Mouse (Mus musculus) cerebral cortex, adult 2 months (tissue): Measurements from ENCODE around the gene Ooep.

Experiments used
- WGBS: fragments of 180-500 bp; shearing (Covaris S2); methylation state at CpG from one replicate; pipeline ENCODE4 v1.1.7; 2018; 5-methylcytosine and 5-hydroxymethylcytosine counted together

Gene Ooep

DNA sequence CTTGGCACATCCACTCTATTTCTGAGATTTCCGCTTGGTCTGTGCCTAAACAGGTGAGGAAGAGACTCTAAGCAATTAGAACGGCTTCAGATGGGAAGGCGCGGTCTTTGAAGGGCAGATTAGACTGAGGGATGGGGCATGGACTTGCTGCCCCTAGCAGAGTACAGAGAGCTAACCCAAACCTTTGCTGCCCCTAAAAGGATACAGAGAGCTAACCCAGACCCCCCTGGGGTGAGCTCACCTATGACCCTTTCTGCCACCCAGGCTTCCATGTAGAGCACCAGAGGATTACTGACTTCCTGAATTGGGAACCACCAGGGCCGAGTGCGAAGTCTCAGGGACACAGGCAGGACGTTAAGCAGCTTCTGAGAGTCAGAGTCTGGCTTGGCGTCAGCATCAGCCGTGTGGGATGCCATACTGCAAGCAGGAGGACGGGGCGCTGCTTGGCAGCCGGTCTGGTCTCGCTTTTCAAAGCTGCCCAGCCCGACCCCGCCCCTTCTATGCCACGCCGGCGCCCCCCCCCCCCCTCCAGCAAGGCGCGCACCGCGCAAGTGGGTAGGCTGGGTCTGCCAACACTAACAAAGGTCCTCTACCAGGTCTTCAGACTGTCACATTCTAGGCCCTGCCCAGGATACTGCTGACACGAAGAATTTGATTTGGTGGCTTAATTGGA is at the start of gene Ooep:
Gene Ooep (minus strand): TSS at position 613 of the 673 bp plus-strand sequence.
- 6% methylated on average over 23 of the region's 23 CpGs for WGBS

DNA sequence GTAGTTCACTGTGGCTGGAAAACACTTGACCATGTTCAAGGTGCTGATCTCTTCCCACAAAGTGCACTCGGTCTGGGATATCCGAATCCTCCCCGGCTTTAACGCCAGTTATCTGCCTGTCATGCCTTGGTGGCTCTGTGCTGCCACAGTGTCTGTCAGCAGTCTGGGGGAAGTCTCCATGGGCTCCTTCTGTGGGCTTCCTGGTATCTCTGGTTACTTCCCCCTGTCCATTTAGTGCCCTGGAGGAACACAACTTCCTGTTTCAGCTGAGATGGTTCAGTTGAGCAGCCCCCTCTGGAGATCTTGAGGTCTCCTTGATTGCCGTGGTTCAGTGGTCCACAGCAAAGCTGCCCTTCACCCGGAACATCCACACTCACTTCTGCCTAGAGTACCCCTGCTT is 49.7 kb upstream of the Ooep start:
- 92% methylated on average over 6 of the region's 6 CpGs for WGBS

DNA sequence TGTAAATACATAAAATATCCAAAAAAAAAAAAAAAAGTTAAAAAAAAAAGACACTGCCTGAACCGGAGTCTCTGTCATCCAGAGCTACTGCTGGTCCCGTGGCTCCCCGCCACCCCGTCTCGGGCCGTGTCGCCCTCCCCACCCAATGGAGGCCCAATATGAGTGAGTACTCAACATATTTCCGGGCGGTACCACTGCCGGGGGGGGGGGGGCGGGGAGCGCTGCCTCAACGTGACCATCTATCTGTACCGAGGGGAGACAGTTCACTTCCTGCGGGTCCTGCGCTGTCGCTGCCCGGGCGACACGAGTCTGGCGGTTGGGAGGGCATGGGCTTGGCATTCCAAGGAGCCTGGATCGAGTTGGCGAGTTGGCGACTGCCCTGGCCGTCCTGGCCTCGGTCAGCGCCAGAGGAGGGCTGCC is 48.8 kb upstream of the Ooep start:
- WGBS = 20% methylated on average over 27 of the region's 27 CpGs

DNA sequence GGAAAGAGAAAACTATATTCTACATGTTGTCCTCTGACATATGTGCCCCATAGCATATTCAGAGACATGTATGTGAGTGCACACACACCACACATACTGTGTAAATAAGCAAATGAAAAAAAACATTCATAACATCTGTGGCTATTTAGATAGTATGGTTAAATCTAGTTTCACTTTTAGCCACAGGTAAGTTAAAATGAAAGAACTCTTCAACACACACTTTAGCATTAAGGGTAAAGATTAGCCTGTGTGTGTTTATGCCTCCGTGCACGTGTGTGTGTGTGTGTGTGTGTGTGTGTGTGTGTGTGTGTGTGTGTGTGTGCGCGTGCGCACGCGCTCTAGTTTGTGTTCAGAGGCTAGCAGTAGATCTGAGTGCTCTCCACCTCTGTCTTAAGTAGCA is 23.1 kb upstream of the Ooep start:
- 92% methylated on average over 7 of the region's 7 CpGs for WGBS

DNA sequence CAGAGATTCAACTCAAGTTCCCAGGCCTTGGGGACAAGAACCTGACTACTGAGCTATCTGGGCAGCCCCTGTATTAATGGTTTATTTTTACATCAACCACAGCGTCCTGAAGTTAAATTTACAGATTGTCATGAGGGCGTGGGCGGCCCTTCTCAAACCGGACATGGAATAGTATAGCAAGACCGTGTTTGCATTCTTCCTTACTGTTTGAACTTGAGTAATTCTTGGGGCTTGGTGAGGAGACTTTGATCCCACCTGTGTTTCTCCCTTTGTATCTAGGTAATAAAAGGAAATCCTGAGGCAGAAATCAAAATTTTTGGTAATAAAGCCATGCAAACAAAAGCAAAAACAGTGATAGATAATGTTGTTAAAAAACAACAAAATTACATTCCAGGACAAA is 22.0 kb upstream of the Ooep start:
- WGBS = 82% methylated on average over 5 of the region's 5 CpGs

DNA sequence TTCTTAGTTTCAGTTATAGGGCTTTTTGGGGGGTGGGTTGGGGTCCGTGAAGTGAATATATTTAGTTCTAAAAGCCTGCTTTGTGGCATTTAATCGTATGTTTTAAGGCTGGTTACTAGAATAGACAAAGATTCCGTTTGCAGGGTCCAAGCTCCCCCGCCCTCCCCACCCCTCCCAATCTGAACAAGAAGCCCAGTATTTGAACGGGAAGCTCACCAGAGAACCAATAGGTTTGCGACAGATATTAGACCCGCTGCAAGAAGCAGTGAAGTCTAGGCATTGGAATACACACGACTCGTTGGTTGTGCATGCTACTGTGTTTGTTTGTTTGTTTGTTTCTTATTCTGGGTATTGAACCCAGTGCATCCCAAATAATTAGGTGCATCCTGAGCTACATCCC is 18.0 kb upstream of the Ooep start:
- WGBS = 58% methylated on average over 9 of the region's 9 CpGs

DNA sequence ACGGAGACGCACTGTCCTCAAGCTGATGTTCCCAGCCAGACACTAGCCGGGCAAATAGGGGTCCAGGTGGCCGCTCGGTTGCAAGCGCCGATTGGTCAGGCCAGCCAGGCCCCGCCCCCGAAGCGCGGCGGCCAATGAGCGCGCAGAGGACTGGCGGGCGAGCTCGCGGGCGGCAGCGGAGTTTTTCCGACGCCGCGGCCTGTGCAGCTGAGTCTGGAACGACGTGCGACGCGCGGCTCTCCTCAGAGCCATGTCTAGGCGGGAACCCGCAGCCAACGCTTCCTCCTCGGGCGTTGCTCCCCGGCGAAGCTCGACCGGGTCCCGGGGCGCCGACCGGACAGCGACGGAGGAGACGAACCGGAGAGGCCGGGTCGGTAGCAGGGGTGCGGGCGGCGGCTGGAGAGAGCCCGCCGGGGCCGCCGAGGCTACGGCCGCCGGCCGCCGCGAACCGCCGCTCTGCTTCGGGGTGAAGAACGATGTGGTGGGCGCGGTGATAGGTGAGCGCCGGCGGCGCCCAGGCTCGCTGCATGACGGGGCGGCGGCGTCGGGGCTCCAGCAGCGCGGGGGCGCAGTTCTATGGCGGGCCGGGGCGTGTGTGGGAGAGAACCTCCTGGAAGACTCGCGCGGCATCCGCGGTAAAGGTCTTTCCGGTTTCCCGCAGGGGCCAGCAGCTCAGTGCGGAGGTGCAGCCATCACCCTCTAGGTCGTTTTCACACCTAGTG is 17.3 kb upstream of the Ooep start, which contains the start of gene Ddx43:
Gene Ddx43 (plus strand): TSS at position 148 of the 722 bp plus-strand sequence.
- 5% methylated on average over 89 of the region's 93 CpGs for WGBS

DNA sequence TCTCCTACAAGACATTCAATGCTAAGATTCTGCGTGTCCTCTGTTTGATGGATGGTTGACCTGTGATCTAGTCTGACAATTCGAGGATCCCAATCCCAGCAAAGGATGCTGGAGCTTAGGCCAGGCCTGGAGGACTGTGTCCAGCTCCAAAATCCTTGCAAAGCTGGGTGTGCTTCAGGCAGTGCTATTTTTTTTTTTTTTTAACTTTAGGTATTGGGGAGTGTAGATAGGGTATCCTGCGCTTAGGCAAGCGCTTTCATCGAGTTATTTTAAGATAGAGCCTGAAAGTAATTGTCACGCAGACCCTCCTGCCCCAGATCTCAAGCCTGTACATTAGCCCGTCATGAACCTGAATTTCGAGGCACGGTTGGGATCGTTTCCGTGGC is 16.7 kb upstream of the Ooep start:
- WGBS = 40% methylated on average over 11 of the region's 11 CpGs

DNA sequence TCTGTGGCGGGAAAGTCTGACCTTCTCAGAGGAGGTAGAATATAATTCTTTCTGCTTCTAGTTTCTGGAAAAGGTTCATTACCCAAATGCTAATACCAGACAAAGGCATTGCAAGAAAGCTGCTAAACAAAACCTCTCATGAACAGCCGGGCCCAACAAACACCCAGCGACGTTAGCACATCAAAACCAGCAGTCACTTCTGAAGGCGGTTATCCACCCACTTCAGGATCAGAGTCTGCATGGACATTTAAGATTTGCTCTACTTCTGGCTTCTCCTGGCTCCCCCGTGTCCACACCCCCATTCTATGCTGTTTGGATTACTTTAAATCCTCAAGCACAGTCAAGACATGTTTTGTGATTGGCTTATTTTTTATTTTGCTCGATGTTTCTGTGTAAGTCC is 16.1 kb upstream of the Ooep start:
- 60% methylated on average over 7 of the region's 7 CpGs for WGBS

DNA sequence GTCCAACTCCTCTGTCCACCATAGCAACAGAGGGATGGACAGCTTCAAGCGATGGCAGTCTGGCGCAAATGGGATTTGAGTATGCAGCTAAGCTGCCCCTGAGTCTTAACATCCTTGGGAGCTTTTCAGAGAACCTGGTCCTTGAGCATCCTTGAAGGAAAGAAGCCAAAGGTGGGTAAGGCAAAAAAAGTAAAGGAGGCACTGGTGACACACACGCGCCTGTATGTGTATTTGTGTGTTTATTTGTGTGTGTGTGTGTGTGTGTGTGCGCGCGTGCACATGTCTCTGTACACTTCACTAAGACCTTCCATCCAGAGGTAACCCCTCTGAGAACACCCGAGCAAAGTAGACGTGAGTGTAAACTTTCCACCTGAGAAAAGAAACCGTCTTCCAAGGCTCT is 15.2 kb upstream of the Ooep start:
- WGBS = 93% methylated on average over 10 of the region's 10 CpGs

DNA sequence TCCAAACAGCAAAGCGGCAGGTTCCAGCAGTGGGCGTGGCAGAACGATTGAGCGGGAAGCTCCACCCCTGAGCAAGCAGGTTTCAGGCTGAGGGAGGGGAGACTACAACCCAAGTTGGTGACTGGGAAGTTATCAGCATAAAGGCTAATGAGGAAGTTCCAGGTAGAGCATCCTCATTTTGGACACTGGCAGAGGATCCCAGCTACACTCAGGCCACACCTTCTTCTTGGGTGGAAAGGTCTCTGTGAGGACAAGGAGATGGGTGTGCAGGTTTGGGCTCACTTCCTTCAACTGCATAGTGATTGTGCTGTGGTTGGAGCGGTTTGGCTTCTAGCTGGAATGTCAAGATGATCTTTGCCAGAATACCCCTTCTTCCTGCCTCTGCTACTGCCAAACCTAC is 11.5 kb upstream of the Ooep start:
- 52% methylated on average over 5 of the region's 5 CpGs for WGBS

DNA sequence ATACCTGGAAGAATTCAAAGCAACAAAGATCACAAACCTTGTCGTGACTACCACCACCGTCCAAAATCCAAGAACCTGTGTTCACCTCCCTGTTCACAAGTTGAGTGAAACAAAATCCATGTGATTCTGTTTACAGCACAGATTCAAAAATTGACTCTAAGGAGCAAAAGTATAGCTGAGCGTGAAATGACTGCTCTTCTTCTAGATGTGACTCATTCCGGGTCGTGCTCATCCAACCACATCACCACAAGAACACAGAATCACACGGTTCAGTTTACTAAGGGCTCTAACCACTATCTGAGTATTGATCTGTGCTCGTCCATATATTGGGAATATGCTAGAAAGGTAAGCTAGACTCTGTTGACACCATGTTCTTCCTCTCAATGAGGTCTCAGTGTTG is 8.4 kb upstream of the Ooep start:
- 90% methylated on average over 7 of the region's 7 CpGs for WGBS

DNA sequence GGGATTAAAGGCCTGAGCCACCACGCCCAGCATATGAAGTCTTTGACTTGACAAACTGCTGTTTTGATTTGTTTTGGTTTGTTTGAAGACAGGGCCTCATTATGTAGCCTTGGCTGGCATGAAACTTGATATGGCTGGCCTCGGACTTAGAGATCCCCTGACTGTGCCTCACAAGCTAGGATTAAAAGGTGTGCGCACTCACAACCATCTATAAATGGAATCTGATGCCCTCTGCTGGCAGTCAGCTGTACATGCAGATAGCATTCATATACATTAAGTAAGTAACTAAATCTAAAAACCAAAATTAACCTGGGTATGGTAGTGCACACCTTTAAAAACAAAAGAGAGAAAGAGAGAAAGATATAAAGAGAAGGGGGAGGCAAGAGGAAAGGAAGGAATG is 7.4 kb upstream of the Ooep start:
- WGBS = 55% methylated on average over 3 of the region's 3 CpGs

DNA sequence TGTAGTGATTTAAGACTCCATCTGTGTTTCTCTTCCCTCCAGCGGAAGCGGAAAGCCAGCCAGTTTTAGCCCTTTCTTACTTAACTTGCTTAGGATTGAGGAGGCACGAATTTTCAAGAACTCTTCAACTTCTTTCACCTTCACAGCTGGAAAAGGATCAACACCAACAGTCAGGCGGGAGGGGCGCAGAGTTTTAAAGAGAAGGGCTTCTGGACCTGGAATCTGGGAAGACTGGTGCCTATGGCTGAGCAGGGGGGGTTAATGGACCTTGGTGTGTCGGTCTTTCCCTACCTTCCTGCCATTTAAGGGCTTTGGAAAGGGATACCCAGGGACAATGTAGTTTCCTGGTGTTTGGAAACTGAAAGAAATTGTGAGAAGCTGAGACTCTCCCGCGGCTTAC is 979 bp downstream of the Ooep start:
- 39% methylated on average over 8 of the region's 8 CpGs for WGBS

DNA sequence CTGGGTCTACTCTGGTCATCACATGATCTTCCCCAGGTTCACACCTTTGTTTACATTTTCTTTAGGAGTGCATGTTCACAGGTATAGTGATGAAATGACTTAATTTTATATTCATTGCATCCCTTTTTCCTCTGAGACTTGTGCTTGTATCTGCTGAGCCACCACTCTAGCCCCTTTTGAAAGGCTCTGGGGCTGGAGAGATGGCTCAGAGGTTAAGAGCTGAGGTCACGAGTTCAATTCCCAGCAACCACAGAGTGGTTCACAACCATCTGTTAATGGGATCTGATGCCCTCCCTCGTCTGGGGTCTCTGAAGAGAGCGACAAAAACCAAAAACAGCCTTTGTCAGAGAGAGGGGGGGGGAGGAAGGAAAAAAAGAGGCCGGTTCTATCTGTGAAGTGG is 3.0 kb downstream of the Ooep start:
- 88% methylated on average over 4 of the region's 4 CpGs for WGBS

DNA sequence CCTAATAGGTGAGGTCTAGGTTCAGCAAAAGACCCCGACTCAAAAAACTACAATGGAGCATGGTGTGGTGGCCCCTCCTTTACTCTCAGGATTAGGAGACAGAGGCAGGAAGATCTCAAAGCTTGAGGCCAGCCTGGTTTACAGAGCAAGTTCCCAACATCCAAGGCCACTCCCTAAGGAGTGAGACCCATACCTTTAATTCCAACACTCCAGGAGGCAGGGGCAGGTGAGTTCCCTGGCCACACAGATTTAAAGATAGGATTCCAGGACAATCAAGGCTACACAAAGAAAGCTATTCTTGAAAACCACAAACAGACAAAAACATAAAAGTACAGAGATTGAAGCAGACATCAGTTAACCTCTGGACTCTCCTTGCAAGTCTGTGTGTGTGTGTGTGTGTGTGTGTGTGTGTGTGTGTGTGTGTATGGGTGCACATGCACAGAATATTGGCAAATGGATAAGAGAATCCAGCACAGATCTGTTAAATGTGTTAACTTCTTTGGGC is 3.6 kb downstream of the Ooep start:
- 74% methylated on average over 1 of the region's 1 CpGs for WGBS

DNA sequence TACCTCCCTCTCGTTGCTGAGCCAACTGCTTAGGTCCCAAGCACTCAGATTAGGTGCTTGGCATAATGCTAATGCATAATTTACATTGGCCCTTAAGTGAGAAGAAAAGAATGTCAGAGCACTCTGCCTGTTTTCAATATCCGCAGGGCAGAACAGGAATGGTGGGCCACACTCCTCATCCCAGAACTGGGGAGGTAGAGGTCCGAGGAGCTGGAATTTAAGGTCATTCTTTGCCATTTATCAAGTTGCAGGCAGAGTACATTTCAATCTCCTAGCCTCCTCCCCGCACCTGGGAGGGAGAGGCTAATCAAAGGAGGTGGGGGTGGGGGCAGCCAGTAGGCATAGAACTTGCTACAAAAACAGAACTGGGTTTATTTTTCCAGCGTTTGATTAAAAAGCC is 4.1 kb downstream of the Ooep start:
- 75% methylated on average over 5 of the region's 5 CpGs for WGBS

DNA sequence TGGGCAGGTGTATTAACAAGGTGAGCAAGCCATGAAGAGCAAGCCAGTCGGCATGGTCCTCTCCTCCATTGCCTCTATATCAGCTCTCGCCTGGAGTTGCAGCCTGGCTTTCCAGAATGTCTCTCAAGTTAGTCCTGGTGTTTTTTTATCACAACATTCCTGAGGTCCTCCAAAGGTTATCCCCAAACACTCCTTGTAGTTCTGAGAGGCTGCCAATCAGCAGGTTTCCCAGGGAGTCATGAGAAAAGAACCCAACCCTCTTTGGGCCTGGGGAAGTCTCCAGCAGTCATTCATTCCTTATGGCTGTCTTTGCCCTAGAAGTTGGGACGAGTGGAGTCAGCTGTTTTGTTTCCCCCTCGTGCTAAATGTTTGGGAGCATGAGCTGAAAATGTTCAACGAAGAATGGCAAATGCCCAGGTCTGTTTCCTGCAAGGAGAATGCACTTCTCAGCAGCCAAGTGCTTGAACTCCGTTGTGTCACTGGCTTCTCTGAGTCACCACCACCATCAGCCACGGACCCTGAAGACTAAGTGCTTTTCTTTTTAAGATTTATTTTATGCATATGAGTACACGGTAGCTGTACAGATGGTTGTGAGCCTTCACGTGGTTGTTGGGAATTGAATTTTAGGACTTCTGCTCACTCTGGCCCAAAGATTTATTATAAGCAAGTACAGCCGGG is 5.6 kb downstream of the Ooep start:
- WGBS = 71% methylated on average over 10 of the region's 10 CpGs

DNA sequence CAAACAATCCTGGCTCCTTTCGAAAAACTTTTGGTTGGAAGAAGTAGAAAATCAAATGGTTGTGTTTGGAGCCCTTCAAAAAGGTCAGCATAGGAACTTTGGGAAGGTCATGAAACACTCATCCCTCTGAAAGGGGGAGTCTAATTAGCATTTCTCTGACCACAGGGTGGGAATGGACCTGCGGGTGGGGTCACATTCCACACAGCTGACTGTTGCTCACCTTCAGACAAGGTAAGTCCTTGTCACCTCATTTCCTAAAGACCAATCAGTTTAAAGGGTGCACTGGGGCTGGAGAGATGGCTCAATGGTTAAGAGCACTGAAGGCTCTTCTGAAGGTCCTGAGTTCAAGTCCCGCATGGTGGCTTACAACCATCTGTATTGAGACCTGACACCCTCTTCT is 7.1 kb downstream of the Ooep start:
- WGBS = 94% methylated on average over 3 of the region's 3 CpGs

DNA sequence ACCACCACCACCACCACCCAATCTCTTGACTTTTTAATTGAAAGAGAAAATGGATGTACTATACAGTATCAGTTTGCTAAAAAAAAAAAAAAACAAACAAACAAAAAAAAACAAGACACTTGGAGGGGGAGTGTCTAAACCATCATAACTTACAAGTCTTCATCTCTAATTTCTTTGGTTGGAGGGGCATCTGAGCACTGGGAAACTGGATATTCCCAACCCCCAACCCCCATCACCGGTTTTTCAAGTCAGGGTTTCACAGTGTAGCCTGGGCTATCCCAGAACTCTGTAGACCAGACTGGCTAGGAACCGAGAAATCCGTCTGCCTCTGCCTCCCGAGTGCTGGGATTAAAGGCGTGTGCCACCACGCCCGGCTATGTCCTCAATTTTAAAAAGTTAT is 8.7 kb downstream of the Ooep start:
- 95% methylated on average over 7 of the region's 7 CpGs for WGBS

DNA sequence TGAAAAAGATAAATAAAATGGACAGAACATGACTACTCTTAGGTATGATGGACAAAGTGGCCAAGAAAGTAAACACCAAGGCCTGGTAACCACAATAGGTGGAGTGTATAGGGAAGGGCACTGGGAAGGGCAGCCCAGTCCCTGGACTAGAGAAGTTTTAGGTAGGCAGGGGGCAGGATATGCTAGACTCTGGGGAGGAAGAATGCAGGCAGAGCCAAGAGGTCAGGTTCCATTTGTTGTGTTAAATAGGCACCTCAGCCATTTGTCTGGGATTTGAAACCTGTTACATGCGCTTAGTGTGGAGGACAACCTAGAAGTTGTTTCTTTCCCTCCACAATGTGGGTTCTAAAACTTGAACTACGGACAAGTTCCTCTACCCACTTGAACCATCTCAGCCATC is 9.2 kb downstream of the Ooep start:
- 98% methylated on average over 2 of the region's 2 CpGs for WGBS

DNA sequence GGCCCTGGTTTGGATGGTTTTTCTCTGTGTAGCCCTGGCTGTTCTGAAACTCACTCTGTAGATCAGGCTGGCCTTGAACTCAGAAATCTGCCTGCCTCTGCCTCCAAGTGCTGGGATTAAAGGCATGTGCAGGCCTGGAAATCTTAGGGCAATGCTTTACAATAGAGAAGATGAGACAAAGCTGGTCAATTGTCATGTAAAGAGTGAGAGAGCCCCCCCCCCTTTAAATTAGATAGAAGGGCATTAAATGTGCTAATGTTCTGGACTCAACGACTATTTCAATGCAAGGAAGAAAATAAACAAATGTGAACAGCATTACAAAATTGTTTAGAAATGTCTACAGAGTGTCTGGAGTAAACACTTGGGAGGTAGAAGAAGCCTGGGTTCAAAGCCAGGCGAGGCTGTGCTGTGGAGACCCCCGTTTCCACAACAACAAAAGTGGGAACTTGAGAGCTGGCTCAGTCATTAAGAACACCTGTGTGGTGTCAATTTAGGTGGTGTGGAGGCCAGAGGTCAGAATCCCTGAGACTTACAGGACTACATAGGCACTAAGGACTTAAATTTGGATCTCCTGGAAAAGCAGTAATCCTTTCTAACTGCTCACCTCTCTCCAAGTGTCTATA is 9.7 kb downstream of the Ooep start:
- WGBS = 72% methylated on average over 3 of the region's 3 CpGs
